Mouse (Mus musculus): ENCODE measurements around the gene Scn4b.

The Scn4b gene

GRCm38 (mm10) chr9:45189661-45190174, 51.5 kb downstream of the Scn4b start:
- no peak for DNase-seq (ENCODE audit: low spot score)

- DNase-seq (ENCODE audit: low spot score) = no peak
Measured at GRCm38 (mm10) chr9:45195468-45195867, 57.3 kb downstream of the Scn4b start.

DNA sequence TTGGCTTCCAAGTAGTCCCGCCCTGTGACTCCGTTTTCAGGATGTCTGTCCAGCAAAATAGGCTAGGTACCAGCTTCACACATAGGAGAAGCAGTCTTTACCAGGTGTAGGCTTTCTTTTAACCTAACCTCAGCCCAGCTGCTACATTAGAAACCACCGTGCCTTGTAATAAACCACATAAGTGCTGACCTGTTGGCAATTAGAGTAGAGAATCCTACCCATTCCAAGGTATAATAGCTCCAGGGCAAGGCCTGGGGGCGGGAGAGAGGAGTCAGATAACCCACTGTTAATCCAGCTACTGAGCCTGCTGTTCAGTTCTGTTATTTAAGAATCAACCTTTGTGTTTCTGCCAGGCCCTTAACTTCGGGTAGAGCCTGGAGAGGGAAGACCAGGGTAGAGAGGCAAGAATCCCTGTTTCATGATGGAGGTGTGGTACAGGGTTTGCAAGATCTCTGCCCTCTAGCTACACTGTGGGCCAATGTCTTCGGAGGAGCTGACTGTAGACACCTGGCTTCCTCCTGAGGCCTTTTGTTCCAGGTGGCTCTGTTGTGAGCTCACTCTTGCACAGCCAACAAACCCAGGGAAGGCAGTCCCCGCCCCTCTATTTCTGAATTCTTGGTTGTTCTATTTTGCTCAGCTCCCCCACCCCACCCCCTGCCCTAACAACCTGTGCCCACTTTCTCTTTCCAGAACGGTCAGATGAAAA, 58.1 kb downstream of the Scn4b start:
- DNase-seq (ENCODE audit: low spot score) = no peak

GRCm38 (mm10) chr9:45197549-45197948, 59.4 kb downstream of the Scn4b start:
- DNase-seq (ENCODE audit: low spot score) = no peak

- DNase-seq (ENCODE audit: low spot score) = no peak
Measured at GRCm38 (mm10) chr9:45201319-45201947, 63.2 kb downstream of the Scn4b start.

DNA sequence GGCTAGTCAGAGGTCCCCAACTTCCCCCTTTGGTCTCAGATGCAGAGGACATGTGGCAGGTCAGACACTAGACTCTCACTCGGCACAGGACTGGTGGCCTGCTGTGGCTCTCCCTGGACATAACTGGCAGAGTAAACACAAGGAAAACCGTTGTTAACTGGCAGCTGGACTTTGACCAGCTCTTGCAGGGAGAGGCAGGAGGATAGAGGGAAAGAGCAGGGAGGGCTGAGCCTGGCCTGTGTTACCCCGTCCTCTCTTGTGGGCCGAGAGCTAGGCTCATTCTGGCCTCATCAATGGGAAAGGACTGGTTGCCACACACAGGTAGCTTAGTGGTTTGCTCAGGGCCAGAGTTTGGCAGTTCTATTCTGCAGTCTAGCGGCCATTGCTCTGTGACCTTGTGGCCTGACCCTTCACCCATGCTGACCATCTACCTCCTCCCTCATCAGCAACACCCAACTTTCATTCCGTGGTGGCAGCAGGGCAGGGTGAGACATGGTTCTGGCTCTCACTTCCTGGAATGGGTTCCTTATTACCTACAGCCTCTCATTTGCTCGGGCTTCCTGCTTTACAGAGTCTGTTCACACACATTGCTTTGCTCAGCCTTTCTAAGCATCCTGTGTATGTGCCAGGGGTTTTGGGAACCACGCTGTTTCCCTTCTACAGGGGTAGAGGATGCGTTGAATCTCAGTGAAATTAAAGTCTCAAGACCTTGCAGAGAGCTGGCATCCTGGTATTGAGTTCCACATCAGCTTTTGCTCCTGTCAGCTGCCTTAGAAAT, 64.0 kb downstream of the Scn4b start:
- DNase-seq (ENCODE audit: low spot score) = no peak
